Mouse (Mus musculus) kidney, embryonic 14.5 days (tissue): Measurements from ENCODE around the gene Brd3os. TPM values are rescaled to one million over a fixed set of nuclear protein-coding genes. Genes with fewer than 3 reads are reported as not detected.

ENCODE experiments used
- ATAC-seq: fragments of 200-750 bp; cut with Nextera tagmentation; 2 replicates; pipeline ENCODE4 v1.8.0; 2017; ENCODE audit warnings: moderate number of reproducible peaks, mild to moderate bottlenecking, moderate TSS enrichment, moderate library complexity; ENCODE audit not compliant: low FRiP score, low TSS enrichment
- H3K27ac ChIP-seq: fragments of 300-500 bp; sonication (generic); 2 replicates; pipeline ENCODE4 v1.5.1; 2014; ENCODE audit warnings: low read depth, mild to moderate bottlenecking, low read length, moderate library complexity, mixed read lengths
- H3K27me3 ChIP-seq: fragments of 300-500 bp; sonication (generic); 2 replicates; pipeline ENCODE4 v1.6.1; 2014; ENCODE audit warnings: mild to moderate bottlenecking, low read length; ENCODE audit not compliant: control insufficient read depth, insufficient read depth
- H3K36me3 ChIP-seq: fragments of 300-500 bp; sonication (generic); 2 replicates; pipeline ENCODE4 v1.6.1; 2014; ENCODE audit warnings: low read length, mixed read lengths; ENCODE audit not compliant: control insufficient read depth, insufficient read depth
- H3K4me1 ChIP-seq: fragments of 300-500 bp; sonication (generic); 2 replicates; pipeline ENCODE4 v1.6.1; 2014; ENCODE audit warnings: low read length, mixed read lengths; ENCODE audit not compliant: control insufficient read depth, insufficient read depth
- H3K4me2 ChIP-seq: fragments of 300-500 bp; sonication (generic); replicated peaks from 2 replicates; pipeline ENCODE4 v1.6.1; 2014; ENCODE audit warnings: low read depth, mild to moderate bottlenecking, low read length
- H3K4me3 ChIP-seq: fragments of 300-500 bp; sonication (generic); 2 replicates; pipeline ENCODE4 v1.5.1; 2014; ENCODE audit warnings: mild to moderate bottlenecking, low read length
- H3K9ac ChIP-seq: fragments of 300-500 bp; sonication (generic); 2 replicates; pipeline ENCODE4 v1.6.1; 2014; ENCODE audit warnings: low read depth, mild to moderate bottlenecking, low read length, moderate library complexity
- H3K9me3 ChIP-seq: fragments of 300-500 bp; sonication (generic); 2 replicates; pipeline ENCODE4 v1.6.1; 2016; ENCODE audit warnings: low read length; ENCODE audit not compliant: control insufficient read depth
- WGBS: fragments of 180-500 bp; shearing (Covaris S2); extraction: QIAGEN DNeasy Blood & Tissue Kit; methylation state at CpG from one replicate; pipeline ENCODE4 v1.1.7; 2014; 5-methylcytosine and 5-hydroxymethylcytosine counted together
- polyA plus RNA-seq: library from polyadenylated mRNA; unstranded; fragments of >200 nt; fragmentation: Nextera tagmentation; extraction: Ambion mirVana; gene quantifications from 2 replicates; pipeline ENCODE4 v1.2.1, GENCODE M21; 2014

Gene Brd3os
- polyA plus RNA-seq, 1 experiment from 2014 or later = 12.0 TPM

- ATAC-seq = peak; percentile 92
- Histone ChIP-seq H3K4me2 (peak within 1 kb of the TSS; percentile 100), H3K9ac (peak within 1 kb of the TSS; percentile 85), H3K4me3 (peak within 1 kb of the TSS; percentile 84), H3K36me3 (no peaks in the 10 kb centered on the region), H3K27me3 (no peaks in the 10 kb centered on the region), H3K27ac (peak within 1 kb of the TSS; percentile 73), H3K4me1 (peaks cover 22% of the 10 kb centered on the region), H3K9me3 (no peaks in the 10 kb centered on the region)
- under 1% methylated on average over 57 of the region's 58 CpGs for whole genome bisulfite sequencing
Measured at GRCm38 (mm10) chr2:27426855-27427457, 15.2 kb upstream of the Brd3os start, which contains the start of gene Vav2. Gene Vav2, minus strand, starts transcription at chr2:27427033.

GRCm38 (mm10) chr2:27428071-27428470 is 14.1 kb upstream of the Brd3os start:
- peaks cover 22% of the 10 kb centered on the region for H3K4me1 ChIP-seq
- H3K4me2 ChIP-seq = no peak overlapping the region
- H3K27ac ChIP-seq = no peak overlapping the region
- no peak overlapping the region for H3K4me3 ChIP-seq
- H3K9ac ChIP-seq = no peak overlapping the region
- H3K9me3 ChIP-seq = no peaks in the 10 kb centered on the region
- 0 out of 2 replicates have a peak, but pooled peaks have one; percentile 0 for ATAC-seq
- no peaks in the 10 kb centered on the region for H3K36me3 ChIP-seq
- no peaks in the 10 kb centered on the region for H3K27me3 ChIP-seq
- WGBS = 0% methylated on average over 4 of the region's 4 CpGs

GRCm38 (mm10) chr2:27430621-27431020 is 11.5 kb upstream of the Brd3os start:
- Histone ChIP-seq H3K4me2 (no peak overlapping the region), H3K27me3 (no peaks in the 10 kb centered on the region), H3K9ac (no peak overlapping the region), H3K9me3 (no peaks in the 10 kb centered on the region), H3K36me3 (no peaks in the 10 kb centered on the region), H3K4me3 (no peak overlapping the region), H3K27ac (no peak overlapping the region), H3K4me1 (peaks cover 10% of the 10 kb centered on the region)
- WGBS = 88% methylated on average over 7 of the region's 7 CpGs
- no peak for ATAC-seq

GRCm38 (mm10) chr2:27432599-27432998 is 9.5 kb upstream of the Brd3os start:
- H3K4me1 ChIP-seq = peaks cover 4% of the 10 kb centered on the region; the same call in 1 of the 2 replicates
- no peaks in the 10 kb centered on the region for H3K27me3 ChIP-seq
- no peaks in the 10 kb centered on the region for H3K36me3 ChIP-seq
- no peak overlapping the region for H3K4me2 ChIP-seq
- 81% methylated on average over 2 of the region's 2 CpGs for WGBS
- no peaks in the 10 kb centered on the region for H3K9me3 ChIP-seq
- no peak overlapping the region for H3K4me3 ChIP-seq
- no peak overlapping the region for H3K9ac ChIP-seq
- no peak for ATAC-seq
- H3K27ac ChIP-seq = no peak overlapping the region

- WGBS = 75% methylated on average over 1 of the region's 1 CpGs
Measured at GRCm38 (mm10) chr2:27437876-27438275, 4.2 kb upstream of the Brd3os start.

GRCm38 (mm10) chr2:27438281-27438680 is 3.8 kb upstream of the Brd3os start:
- Histone ChIP-seq H3K9me3 (no peaks in the 10 kb centered on the region), H3K27me3 (no peaks in the 10 kb centered on the region), H3K4me2 (no peak overlapping the region), H3K36me3 (no peaks in the 10 kb centered on the region), H3K4me3 (no peak overlapping the region), H3K4me1 (0 out of 2 replicates have a peak, but pooled peaks cover 4% of the 10 kb centered on the region), H3K9ac (no peak overlapping the region), H3K27ac (no peak overlapping the region)
- 20% methylated on average over 11 of the region's 11 CpGs for WGBS
- ATAC-seq = no peak

More at GRCm38 (mm10) chr2:27437876-27438275, 4.2 kb upstream of the Brd3os start:
- no peak for ATAC-seq
- Histone ChIP-seq H3K27ac (no peak overlapping the region), H3K36me3 (no peaks in the 10 kb centered on the region), H3K9me3 (no peaks in the 10 kb centered on the region), H3K4me2 (no peak overlapping the region), H3K9ac (no peak overlapping the region), H3K4me1 (0 out of 2 replicates have a peak, but pooled peaks cover 4% of the 10 kb centered on the region), H3K4me3 (no peak overlapping the region), H3K27me3 (no peaks in the 10 kb centered on the region)

GRCm38 (mm10) chr2:27442708-27443449 is 755 bp downstream of the Brd3os start:
- peak; percentile 60 for ATAC-seq
- Histone ChIP-seq H3K36me3 (peaks cover 34% of the 10 kb centered on the region), H3K4me1 (0 out of 2 replicates have a peak, but pooled peaks cover 4% of the 10 kb centered on the region), H3K9me3 (no peaks in the 10 kb centered on the region), H3K9ac (peak overlapping the region; percentile 70), H3K4me3 (peak overlapping the region; percentile 62), H3K27me3 (no peaks in the 10 kb centered on the region), H3K27ac (no peak overlapping the region), H3K4me2 (peak overlapping the region; percentile 69)
- WGBS = 32% methylated on average over 20 of the region's 20 CpGs

GRCm38 (mm10) chr2:27443450-27443708 is 1.3 kb downstream of the Brd3os start:
- ATAC-seq = no peak
- Histone ChIP-seq H3K27ac (no peak overlapping the region), H3K4me2 (no peak overlapping the region), H3K4me3 (no peak overlapping the region), H3K4me1 (0 out of 2 replicates have a peak, but pooled peaks cover 4% of the 10 kb centered on the region), H3K27me3 (no peaks in the 10 kb centered on the region), H3K9ac (no peak overlapping the region), H3K9me3 (no peaks in the 10 kb centered on the region), H3K36me3 (peaks cover 39% of the 10 kb centered on the region)
- 75% methylated on average over 5 of the region's 5 CpGs for WGBS

- Histone ChIP-seq H3K9ac (no peak overlapping the region), H3K27ac (no peak overlapping the region), H3K4me3 (no peak overlapping the region), H3K4me2 (no peak overlapping the region), H3K36me3 (peaks cover 61% of the 10 kb centered on the region), H3K9me3 (no peaks in the 10 kb centered on the region), H3K4me1 (0 out of 2 replicates have a peak, but pooled peaks cover 4% of the 10 kb centered on the region), H3K27me3 (no peaks in the 10 kb centered on the region)
- ATAC-seq = no peak
- WGBS = 88% methylated on average over 3 of the region's 3 CpGs
Measured at GRCm38 (mm10) chr2:27445910-27446309, 3.8 kb downstream of the Brd3os start.
